Mouse (Mus musculus) testis, adult 2 months (tissue): ENCODE data around the gene Icam2.

ENCODE experiments used
- CTCF ChIP-seq: fragments of 200-500 bp; IDR thresholded peaks from 2 replicates; pipeline ENCODE4 v1.5.1; 2012; ENCODE audit warnings: low read depth, mild to moderate bottlenecking, inconsistent platforms, low read length, moderate library complexity; ENCODE audit not compliant: control insufficient read depth, insufficient read depth, insufficient replicate concordance
- POLR2A ChIP-seq: fragments of 200-500 bp; IDR thresholded peaks from 2 replicates; pipeline ENCODE4 v1.6.1; 2012; ENCODE audit warnings: low read depth, mild to moderate bottlenecking, inconsistent platforms, low read length, moderate library complexity; ENCODE audit not compliant: control insufficient read depth

- TF ChIP-seq POLR2A: no peak
- no peak for TF ChIP-seq CTCF
Measured at GRCm38 (mm10) chr11:106389611-106390010, 1.7 kb upstream of the Icam2 start.
